Mouse (Mus musculus) embryonic facial prominence, embryonic 11.5 days (tissue): ENCODE data around the gene Smad3. TPM values are rescaled to one million over a fixed set of nuclear protein-coding genes. Genes with fewer than 3 reads are reported as not detected.

Experiments used
- ATAC-seq: fragments of 200-750 bp; cut with Nextera tagmentation; replicated peaks from 2 replicates; pipeline ENCODE4 v1.8.0; 2017; ENCODE audit warnings: low read depth; ENCODE audit not compliant: insufficient number of reproducible peaks, low FRiP score, low TSS enrichment
- DNase-seq: peaks from one replicate; pipeline ENCODE4 v3.0.0-alpha.2; 2015; ENCODE audit warnings: low spot score
- H3K27ac ChIP-seq: fragments of 300-500 bp; sonication (generic); replicated peaks from 2 replicates; pipeline ENCODE4 v1.5.1; 2014; ENCODE audit warnings: mild to moderate bottlenecking, low read depth, low read length, control low read depth
- H3K27me3 ChIP-seq: fragments of 300-500 bp; sonication (generic); 2 replicates; pipeline ENCODE4 v1.6.1; 2014; ENCODE audit warnings: mild to moderate bottlenecking, low read length, moderate library complexity, mixed read lengths; ENCODE audit not compliant: control insufficient read depth, insufficient read depth
- H3K36me3 ChIP-seq: fragments of 300-500 bp; sonication (generic); replicated peaks from 2 replicates; pipeline ENCODE4 v1.6.1; 2014; ENCODE audit warnings: low read depth, mild to moderate bottlenecking, low read length, moderate library complexity, mixed read lengths; ENCODE audit not compliant: control insufficient read depth, insufficient read depth
- H3K4me1 ChIP-seq: fragments of 300-500 bp; sonication (generic); 2 replicates; pipeline ENCODE4 v1.6.1; 2014; ENCODE audit warnings: low read length, mixed read lengths; ENCODE audit not compliant: control insufficient read depth, insufficient read depth
- H3K4me2 ChIP-seq: fragments of 300-500 bp; sonication (generic); 2 replicates; pipeline ENCODE4 v1.6.1; 2014; ENCODE audit warnings: low read depth, mild to moderate bottlenecking, control low read depth, low read length, moderate library complexity
- H3K4me3 ChIP-seq: fragments of 300-500 bp; sonication (generic); 2 replicates; pipeline ENCODE4 v1.5.1; 2014; ENCODE audit warnings: low read depth, low read length, control low read depth
- H3K9ac ChIP-seq: fragments of 300-500 bp; sonication (generic); replicated peaks from 2 replicates; pipeline ENCODE4 v1.6.1; 2014; ENCODE audit warnings: mild to moderate bottlenecking, control low read depth, low read length
- H3K9me3 ChIP-seq: fragments of 300-500 bp; sonication (generic); replicated peaks from 2 replicates; pipeline ENCODE4 v1.6.1; 2016; ENCODE audit warnings: mild to moderate bottlenecking, low read length, inconsistent platforms, mixed read lengths; ENCODE audit not compliant: control insufficient read depth
- WGBS: fragments of 180-500 bp; shearing (Covaris S2); extraction: QIAGEN DNeasy Blood & Tissue Kit; methylation state at CpG from one replicate; pipeline ENCODE4 v1.1.7; 2014; 5-methylcytosine and 5-hydroxymethylcytosine counted together
- polyA plus RNA-seq: library from polyadenylated mRNA; unstranded; fragments of >200 nt; fragmentation: Nextera tagmentation; extraction: Ambion mirVana; gene quantifications from 2 replicates; pipeline ENCODE4 v1.2.1, GENCODE M21; 2014

Smad3 gene
- polyA plus RNA-seq, 1 experiment from 2014 or later, result 19.0 TPM

DNA sequence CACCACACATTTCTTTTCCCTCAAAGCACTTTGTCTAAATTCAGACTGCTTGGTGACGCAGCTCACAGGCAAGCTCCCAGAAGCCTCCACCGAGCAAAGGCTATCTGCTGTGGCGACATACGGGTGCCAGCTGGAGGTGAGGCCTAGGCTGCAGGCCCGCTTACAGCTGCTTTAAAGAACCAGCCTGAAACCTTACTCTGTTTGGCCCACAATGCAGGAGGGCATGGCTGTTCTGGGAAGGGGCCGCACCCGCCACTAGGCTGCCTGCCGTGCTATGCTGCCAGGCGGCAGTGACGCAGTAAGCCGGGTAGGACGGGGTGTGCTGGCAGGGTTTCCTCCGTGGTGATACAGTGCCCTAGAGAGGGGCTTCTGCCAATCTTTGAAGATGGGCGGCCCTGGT lies 106.9 kb downstream of the Smad3 start:
- H3K4me1 ChIP-seq, result no peaks in the 10 kb centered on the region
- no peak for ATAC-seq
- peaks cover 9% of the 10 kb centered on the region for H3K36me3 ChIP-seq
- no peaks in the 10 kb centered on the region for H3K9me3 ChIP-seq
- H3K4me3 ChIP-seq, result no peak overlapping the region
- H3K27me3 ChIP-seq, result no peaks in the 10 kb centered on the region
- DNase-seq, result no peak
- no peak overlapping the region for H3K4me2 ChIP-seq
- WGBS, result 87% methylated on average over 14 of the region's 14 CpGs
- H3K9ac ChIP-seq, result no peak overlapping the region
- no peak overlapping the region for H3K27ac ChIP-seq

GRCm38 (mm10) chr9:63649841-63650545 lies 107.8 kb downstream of the Smad3 start:
- DNase-seq (no peak), ATAC-seq (no peak)
- Histone ChIP-seq H3K27me3 (no peaks in the 10 kb centered on the region), H3K4me1 (no peaks in the 10 kb centered on the region), H3K9me3 (no peaks in the 10 kb centered on the region), H3K36me3 (peaks cover 9% of the 10 kb centered on the region), H3K9ac (no peak overlapping the region), H3K4me2 (no peak overlapping the region), H3K27ac (no peak overlapping the region), H3K4me3 (no peak overlapping the region)
- WGBS, result 88% methylated on average over 8 of the region's 8 CpGs

DNA sequence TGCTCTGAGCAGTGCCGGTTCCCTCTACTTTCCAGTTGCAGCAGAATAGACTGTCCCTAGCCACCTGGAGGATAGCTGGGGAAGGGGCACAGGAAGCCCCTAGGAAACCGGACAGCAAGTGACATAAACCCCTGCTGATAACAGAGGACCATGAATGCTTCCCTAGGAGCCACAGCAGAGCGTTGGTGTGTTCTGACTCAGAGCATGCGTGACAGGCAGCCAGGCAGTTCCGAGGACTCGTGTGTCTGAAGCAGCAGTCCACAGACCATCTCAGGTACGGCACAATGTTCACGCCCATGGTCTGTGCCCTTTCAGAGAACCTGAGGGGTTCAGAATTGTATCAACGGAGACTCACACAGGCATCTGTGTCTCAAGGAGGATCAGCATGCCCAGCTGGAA lies 109.3 kb downstream of the Smad3 start:
- H3K27ac ChIP-seq, result no peak overlapping the region
- no peak overlapping the region for H3K9ac ChIP-seq
- H3K4me1 ChIP-seq, result no peaks in the 10 kb centered on the region
- no peak for DNase-seq
- ATAC-seq, result no peak
- peaks cover 9% of the 10 kb centered on the region for H3K36me3 ChIP-seq
- 82% methylated on average over 9 of the region's 9 CpGs for whole genome bisulfite sequencing
- no peaks in the 10 kb centered on the region for H3K27me3 ChIP-seq
- no peak overlapping the region for H3K4me3 ChIP-seq
- no peak overlapping the region for H3K4me2 ChIP-seq
- H3K9me3 ChIP-seq, result no peaks in the 10 kb centered on the region

GRCm38 (mm10) chr9:63647581-63648519 lies 109.9 kb downstream of the Smad3 start:
- ATAC-seq, result no peak
- Histone ChIP-seq H3K27ac (no peak overlapping the region), H3K4me3 (no peak overlapping the region), H3K4me2 (no peak overlapping the region), H3K36me3 (peaks cover 9% of the 10 kb centered on the region), H3K9me3 (no peaks in the 10 kb centered on the region), H3K9ac (no peak overlapping the region), H3K4me1 (no peaks in the 10 kb centered on the region), H3K27me3 (no peaks in the 10 kb centered on the region)
- WGBS, result 84% methylated on average over 9 of the region's 9 CpGs
- DNase-seq, result no peak

DNA sequence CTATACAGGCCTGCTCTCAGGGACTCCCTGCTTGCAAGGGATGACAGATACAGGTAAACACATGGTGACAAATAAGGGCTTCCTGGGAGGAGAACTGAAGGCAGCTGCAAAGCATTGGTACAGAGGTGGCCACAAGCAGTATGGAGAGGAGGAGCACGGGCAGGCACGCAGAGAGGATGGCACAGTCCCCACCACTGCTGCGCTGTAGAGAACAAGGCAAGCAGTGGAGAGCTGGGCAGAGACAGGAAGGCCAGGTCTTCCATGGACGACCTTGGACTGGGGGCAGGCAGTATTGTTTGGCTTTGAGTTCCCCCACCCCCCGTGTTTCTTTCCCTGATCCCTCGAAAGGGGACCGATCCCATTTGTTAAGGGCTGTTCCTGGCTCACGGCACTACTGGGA lies 112.7 kb downstream of the Smad3 start:
- H3K9me3 ChIP-seq, result no peaks in the 10 kb centered on the region
- no peak for DNase-seq
- no peaks in the 10 kb centered on the region for H3K27me3 ChIP-seq
- 87% methylated on average over 8 of the region's 8 CpGs for WGBS
- no peak for ATAC-seq
- no peak overlapping the region for H3K4me2 ChIP-seq
- H3K9ac ChIP-seq, result no peak overlapping the region
- no peaks in the 10 kb centered on the region for H3K4me1 ChIP-seq
- H3K27ac ChIP-seq, result no peak overlapping the region
- no peak overlapping the region for H3K4me3 ChIP-seq
- H3K36me3 ChIP-seq, result peaks cover 6% of the 10 kb centered on the region; the same call in 1 of the 2 replicates

GRCm38 (mm10) chr9:63644011-63644410 lies 113.8 kb downstream of the Smad3 start:
- ATAC-seq (no peak), DNase-seq (no peak)
- no peaks in the 10 kb centered on the region for H3K27me3 ChIP-seq
- no peaks in the 10 kb centered on the region for H3K9me3 ChIP-seq
- H3K4me2 ChIP-seq, result no peak overlapping the region
- H3K4me3 ChIP-seq, result no peak overlapping the region
- WGBS, result 94% methylated on average over 6 of the region's 6 CpGs
- H3K9ac ChIP-seq, result no peak overlapping the region
- H3K27ac ChIP-seq, result no peak overlapping the region
- H3K4me1 ChIP-seq, result no peaks in the 10 kb centered on the region
- H3K36me3 ChIP-seq, result peaks cover under 1% of the 10 kb centered on the region; the same call in 1 of the 2 replicates

DNA sequence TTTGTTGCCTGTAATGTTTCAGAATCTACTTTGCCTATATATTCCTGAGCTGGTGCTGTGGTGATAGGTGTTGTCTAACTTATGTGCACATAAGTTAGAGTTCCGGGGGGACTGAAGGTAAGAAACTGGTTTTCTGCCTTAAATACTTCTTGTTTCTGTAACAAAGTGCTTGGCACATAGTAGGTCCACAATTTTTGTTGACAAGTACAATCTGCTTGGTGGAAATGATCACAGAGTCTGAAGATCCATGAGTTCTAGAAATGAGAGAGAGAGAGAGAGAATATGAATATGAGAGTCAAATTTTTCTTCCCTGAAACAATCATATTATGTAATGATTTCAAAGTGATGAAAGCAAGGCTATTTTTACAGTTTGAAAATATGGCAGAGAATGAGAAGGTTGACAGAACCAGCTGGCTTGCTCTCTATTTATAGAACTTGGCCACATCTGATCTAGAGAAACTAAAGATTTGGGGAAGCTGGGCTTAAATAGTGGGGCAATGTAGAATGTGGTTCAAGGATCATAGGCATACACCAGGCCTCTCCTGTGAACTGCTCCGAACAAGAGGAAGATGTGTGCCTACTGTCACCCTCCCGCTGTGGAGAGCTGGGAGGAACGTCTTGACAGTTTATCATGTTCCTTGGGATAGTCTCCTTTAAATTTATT lies 115.7 kb downstream of the Smad3 start:
- Histone ChIP-seq H3K9ac (no peak overlapping the region), H3K27me3 (no peaks in the 10 kb centered on the region), H3K36me3 (no peaks in the 10 kb centered on the region), H3K9me3 (no peaks in the 10 kb centered on the region), H3K4me1 (no peaks in the 10 kb centered on the region), H3K27ac (no peak overlapping the region), H3K4me3 (no peak overlapping the region), H3K4me2 (no peak overlapping the region)
- WGBS, result 91% methylated on average over 4 of the region's 4 CpGs
- ATAC-seq (no peak), DNase-seq (no peak)
